9 mouse cellular contexts compared by ENCODE assay signal in genomic region chr7:25367632-25368293, GRCm38 (mm10). TPM values are rescaled to one million over a fixed set of nuclear protein-coding genes. Genes with fewer than 3 reads are reported as not detected.
DNase-seq lines count a peak whose midpoint lies in the region; ATAC-seq and TF ChIP-seq lines count a peak whose summit lies in the region.
"Had no signal": no experiment of that assay in that cellular context is flagged by ENCODE, and none has a peak within 500 bp of the region (broad histone marks: within the 10 kb centered on the region; RNA-seq: fewer than 3 reads in every experiment).

No protein-coding gene starts in this region.

- no peak for TF ChIP-seq POLR2A in limb, embryonic 14.5 days (IDR thresholded peaks at IDR 0.05; ENCODE audit: borderline replicate concordance, extremely low read depth, insufficient read depth, insufficient read length)

- H3K27ac ChIP-seq in heart, embryonic 11.5 days (ENCODE audit: low read depth, low read length) = no peak overlapping the region
- H3K27ac ChIP-seq in limb, embryonic 14.5 days (replicated peaks; ENCODE audit: low read depth, low read length) = no peak overlapping the region
- no peak overlapping the region for H3K27ac ChIP-seq in stomach, embryonic 15.5 days
- H3K27ac ChIP-seq: midbrain, embryonic 12.5 days had no signal

- no peaks in the 10 kb centered on the region for H3K9me3 ChIP-seq in heart, embryonic 11.5 days (replicated peaks; ENCODE audit: control insufficient read depth, low read length)
- H3K9me3 ChIP-seq in limb, embryonic 14.5 days (ENCODE audit: control insufficient read depth, low read length) = no peaks in the 10 kb centered on the region
- no peaks in the 10 kb centered on the region for H3K9me3 ChIP-seq in stomach, embryonic 15.5 days
- H3K9me3 ChIP-seq: midbrain, embryonic 12.5 days had no signal

- ATAC-seq in heart, embryonic 11.5 days (replicated peaks; ENCODE audit: insufficient number of reproducible peaks, low FRiP score, low TSS enrichment) = no peak
- no peak for ATAC-seq in limb, embryonic 14.5 days (ENCODE audit: low FRiP score, low read depth)
- ATAC-seq in stomach, embryonic 15.5 days (ENCODE audit: insufficient read depth, low FRiP score, low read depth) = no peak

- H3K9ac ChIP-seq in heart, embryonic 11.5 days (ENCODE audit: low read depth, low read length) = no peak overlapping the region
- H3K9ac ChIP-seq in limb, embryonic 14.5 days (ENCODE audit: low read depth, low read length, severe bottlenecking) = no peak overlapping the region
- H3K9ac ChIP-seq in stomach, embryonic 15.5 days = no peak overlapping the region
- H3K9ac ChIP-seq: midbrain, embryonic 12.5 days had no signal

- intact Hi-C loops in heart, postnatal 10 days (cut with DNase I) = loop anchor here (2.0 kb wide), 1 partner anchor 35 kb away; no protein-coding TSS in a partner anchor

- 1% methylated on average over 33 of the region's 33 CpGs for WGBS in heart, embryonic 11.5 days (ENCODE audit: insufficient replicate concordance)
- WGBS in limb, embryonic 14.5 days = 2% methylated on average over 33 of the region's 33 CpGs
- 1% methylated on average over 33 of the region's 33 CpGs for WGBS in stomach, embryonic 15.5 days

- H3K4me2 ChIP-seq in heart, embryonic 11.5 days = no peak overlapping the region; the same call in 1 of the 2 replicates
- peak overlapping the region; percentile 13; the same call in 1 of the 2 replicates for H3K4me2 ChIP-seq in limb, embryonic 14.5 days (replicated peaks; ENCODE audit: low read depth, low read length, severe bottlenecking)
- H3K4me2 ChIP-seq in stomach, embryonic 15.5 days = peak overlapping the region; percentile 11; the same call in 1 of the 2 replicates
- H3K4me2 ChIP-seq: midbrain, embryonic 12.5 days had no signal

- peaks cover 7% of the 10 kb centered on the region for H3K36me3 ChIP-seq in heart, embryonic 11.5 days (ENCODE audit: control insufficient read depth, insufficient read depth, low read length)
- peaks cover 21% of the 10 kb centered on the region for H3K36me3 ChIP-seq in limb, embryonic 14.5 days (ENCODE audit: control insufficient read depth, insufficient read depth, low read length)
- H3K36me3 ChIP-seq in stomach, embryonic 15.5 days = no peaks in the 10 kb centered on the region; the same call in 1 of the 2 replicates

- H3K4me3 ChIP-seq in heart, embryonic 11.5 days (ENCODE audit: low read depth, low read length) = peak overlapping the region; percentile 18; the same call in 1 of the 2 replicates
- H3K4me3 ChIP-seq in limb, embryonic 14.5 days (replicated peaks; ENCODE audit: low read length) = peak overlapping the region; percentile 11; the same call in 1 of the 2 replicates
- no peak overlapping the region for H3K4me3 ChIP-seq in stomach, embryonic 15.5 days (replicated peaks)
- H3K4me3 ChIP-seq: midbrain, embryonic 12.5 days had no signal

- 0 out of 2 replicates have a peak, but pooled peaks cover 3% of the 10 kb centered on the region for H3K4me1 ChIP-seq in heart, embryonic 11.5 days (ENCODE audit: control insufficient read depth, insufficient read depth, low read length)
- peaks cover 3% of the 10 kb centered on the region; the same call in 1 of the 2 replicates for H3K4me1 ChIP-seq in limb, embryonic 14.5 days (ENCODE audit: control insufficient read depth, insufficient read depth, low read length)
- peaks cover 3% of the 10 kb centered on the region; the same call in 1 of the 2 replicates for H3K4me1 ChIP-seq in stomach, embryonic 15.5 days

- peaks cover 57% of the 10 kb centered on the region for H3K27me3 ChIP-seq in heart, embryonic 11.5 days (ENCODE audit: control insufficient read depth, insufficient read depth, low read length)
- H3K27me3 ChIP-seq in limb, embryonic 14.5 days (ENCODE audit: control insufficient read depth, insufficient read depth, low read length) = peaks cover 30% of the 10 kb centered on the region
- H3K27me3 ChIP-seq in stomach, embryonic 15.5 days (replicated peaks) = peaks cover 37% of the 10 kb centered on the region

- no peak for DNase-seq in heart, adult 9 months (ENCODE audit: low spot score in 2 of 2)
- peak; percentile 58 for DNase-seq in cerebellum, adult 9-10 months
- DNase-seq in heart, postnatal 10 days = peak; percentile 33 to 52
- no peak for DNase-seq in limb, embryonic 14.5 days (ENCODE audit: low spot score)
- DNase-seq in frontal cortex, postnatal 36 days (ENCODE audit: low spot score in 2 of 2) = no peak
- no peak for DNase-seq in spleen, postnatal 4 days (ENCODE audit: low spot score in 2 of 2)

RNA-seq across cellular contexts. Expression of gene Cnfn, which starts 1.8 kb away (rescaled TPM):
- not detected in 2 replicates for polyA plus RNA-seq in heart, embryonic 11.5 days (2014; fragmentation: Nextera tagmentation; extraction: Ambion mirVana)
- total RNA-seq in heart, postnatal 10 days (2021) = not detected
- 3.3 and 4.5 TPM in 2 replicates for polyA plus RNA-seq in limb, embryonic 14.5 days (2012; rRNA removed)
- polyA plus RNA-seq in limb, embryonic 14.5 days (2014; fragmentation: Nextera tagmentation; extraction: Ambion mirVana) = 16.7 and 31.8 TPM in 2 replicates
- 107 and 419 TPM in 2 replicates for polyA plus RNA-seq in stomach, embryonic 15.5 days (2015; fragmentation: Nextera tagmentation; extraction: Ambion mirVana)
- polyA plus RNA-seq: midbrain, embryonic 12.5 days had no signal

RNA-seq across cellular contexts. Expression of gene Lipe, which starts 30.7 kb away (rescaled TPM):
- polyA plus RNA-seq in heart, embryonic 11.5 days (2014; fragmentation: Nextera tagmentation; extraction: Ambion mirVana) = 1.6 and 2.1 TPM in 2 replicates
- total RNA-seq in heart, postnatal 10 days (2021) = 10 to 100 TPM; 50.2 to 67.2 TPM
- polyA plus RNA-seq in limb, embryonic 14.5 days (2012; rRNA removed) = 10.4 and 17.0 TPM in 2 replicates
- polyA plus RNA-seq in limb, embryonic 14.5 days (2014; fragmentation: Nextera tagmentation; extraction: Ambion mirVana) = 3.5 and 4.1 TPM in 2 replicates
- polyA plus RNA-seq in stomach, embryonic 15.5 days (2015; fragmentation: Nextera tagmentation; extraction: Ambion mirVana) = 8.3 and 8.4 TPM in 2 replicates

RNA-seq across cellular contexts. Expression of gene Cxcl17, which starts 44.9 kb away (rescaled TPM):
- polyA plus RNA-seq in heart, embryonic 11.5 days (2014; fragmentation: Nextera tagmentation; extraction: Ambion mirVana) = not detected in 2 replicates
- not detected for total RNA-seq in heart, postnatal 10 days (2021)
- not detected in 2 replicates for polyA plus RNA-seq in limb, embryonic 14.5 days (2012; rRNA removed)
- polyA plus RNA-seq in limb, embryonic 14.5 days (2014; fragmentation: Nextera tagmentation; extraction: Ambion mirVana) = 0.28 TPM in 1 of 2 replicates, not detected in the other
- 0.36 and 0.42 TPM in 2 replicates for polyA plus RNA-seq in stomach, embryonic 15.5 days (2015; fragmentation: Nextera tagmentation; extraction: Ambion mirVana)

RNA-seq across cellular contexts. Expression of gene Megf8, which starts 50.8 kb away (rescaled TPM):
- 6.2 and 6.9 TPM in 2 replicates for polyA plus RNA-seq in heart, embryonic 11.5 days (2014; fragmentation: Nextera tagmentation; extraction: Ambion mirVana)
- 10 to 100 TPM; 28.8 to 29.9 TPM for total RNA-seq in heart, postnatal 10 days (2021)
- polyA plus RNA-seq in limb, embryonic 14.5 days (2012; rRNA removed) = 45.1 and 61.2 TPM in 2 replicates
- 16.5 and 19.9 TPM in 2 replicates for polyA plus RNA-seq in limb, embryonic 14.5 days (2014; fragmentation: Nextera tagmentation; extraction: Ambion mirVana)
- polyA plus RNA-seq in stomach, embryonic 15.5 days (2015; fragmentation: Nextera tagmentation; extraction: Ambion mirVana) = 10.3 and 10.9 TPM in 2 replicates

Comparison
In these comparisons a context has a peak if more than half of its experiments do, and no peak if none do; other contexts are left out.
1. DNase-seq: peak in cerebellum, adult 9-10 months (single experiment) and heart, postnatal 10 days (2 of 2); none in heart, adult 9 months (0 of 2), limb, embryonic 14.5 days (single experiment), frontal cortex, postnatal 36 days (0 of 2) and spleen, postnatal 4 days (0 of 2).